Mouse (Mus musculus) urinary bladder, postnatal 10 days (tissue): Measurements from ENCODE around the gene Gm11985.
"Not testable (repeated sequence)": the region's sequence is repeated elsewhere in the genome, so short reads cannot be mapped to it uniquely, and the experiment has no call there.

ENCODE experiments used
- DNase-seq: peaks from one replicate; pipeline ENCODE4 v3.0.0; 2022; ENCODE audit warnings: low spot score

Gene Gm11985

GRCm38 (mm10) chr11:7188469-7188868, at the start of gene Gm11985:
TSS of gene Gm11985 (minus strand) at chr11:7188569.
- DNase-seq, result no peak

- DNase-seq, result no peak
Measured at GRCm38 (mm10) chr11:7237712-7238111, 49.3 kb upstream of the Gm11985 start.

- DNase-seq, result no peak
Measured at GRCm38 (mm10) chr11:7236751-7237150, 48.4 kb upstream of the Gm11985 start.

GRCm38 (mm10) chr11:7234981-7235609, 46.7 kb upstream of the Gm11985 start:
- no peak for DNase-seq

GRCm38 (mm10) chr11:7234436-7234835, 46.1 kb upstream of the Gm11985 start:
- DNase-seq, result no peak

DNA sequence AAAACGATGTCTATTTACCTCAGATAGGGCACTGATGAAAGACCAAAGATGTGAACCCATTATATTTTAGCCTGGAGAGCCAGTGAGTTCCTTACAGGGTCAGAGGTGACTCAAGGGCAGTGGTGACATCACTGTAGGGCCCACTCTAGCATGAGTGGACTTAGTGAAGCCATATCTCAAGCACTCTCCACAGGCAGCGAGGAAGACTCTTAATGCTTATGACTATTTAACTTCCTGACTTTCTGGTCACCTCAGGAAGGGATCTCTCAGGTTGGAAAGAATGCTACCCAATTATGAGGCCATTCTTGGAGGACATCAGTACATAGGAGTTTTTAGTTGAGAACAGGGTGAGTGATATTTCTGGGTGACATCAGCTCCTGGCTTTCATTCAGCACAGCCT, 45.0 kb upstream of the Gm11985 start:
- no peak for DNase-seq

DNA sequence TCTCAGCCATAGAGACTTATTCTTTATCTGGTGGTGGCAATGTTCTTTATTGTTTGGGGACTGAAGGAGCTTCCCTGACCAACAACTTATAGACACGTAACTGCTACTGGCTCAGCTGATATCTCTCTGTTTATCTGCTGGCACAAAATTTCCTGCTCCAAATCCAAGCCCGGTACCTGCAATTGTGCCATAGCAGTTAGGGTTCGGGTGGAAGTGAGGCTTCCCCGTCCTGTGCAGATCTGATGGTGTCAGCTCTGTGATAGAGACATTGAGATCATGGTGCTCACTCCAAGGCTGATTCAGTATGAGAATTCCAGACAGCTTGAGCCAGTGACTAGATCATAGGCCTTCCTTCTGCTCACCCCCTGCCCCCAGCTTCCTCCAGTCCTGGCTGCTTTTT, 43.6 kb upstream of the Gm11985 start:
- DNase-seq, result no peak

DNA sequence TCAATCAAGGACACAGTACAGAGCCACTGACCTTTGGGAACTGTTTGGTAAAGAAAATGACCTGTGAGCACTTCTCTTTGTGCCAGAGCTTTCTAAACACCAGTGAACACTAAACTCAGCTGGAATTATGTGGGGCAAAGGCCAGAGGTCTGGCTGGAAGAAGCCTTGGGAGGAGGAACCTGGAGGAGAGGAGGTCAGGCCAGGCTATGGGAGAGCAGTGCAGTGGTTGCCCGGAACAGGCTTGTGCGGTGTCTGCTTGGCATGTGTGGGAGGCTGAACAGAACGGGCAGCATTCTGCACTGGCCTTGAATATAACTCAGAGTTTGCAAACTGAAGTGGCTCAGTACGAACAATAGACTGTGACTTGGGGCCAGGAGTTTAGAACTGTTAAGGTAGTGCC, 41.6 kb upstream of the Gm11985 start:
- DNase-seq, result no peak

- no peak for DNase-seq
Measured at GRCm38 (mm10) chr11:7228107-7228506, 39.7 kb upstream of the Gm11985 start.

DNA sequence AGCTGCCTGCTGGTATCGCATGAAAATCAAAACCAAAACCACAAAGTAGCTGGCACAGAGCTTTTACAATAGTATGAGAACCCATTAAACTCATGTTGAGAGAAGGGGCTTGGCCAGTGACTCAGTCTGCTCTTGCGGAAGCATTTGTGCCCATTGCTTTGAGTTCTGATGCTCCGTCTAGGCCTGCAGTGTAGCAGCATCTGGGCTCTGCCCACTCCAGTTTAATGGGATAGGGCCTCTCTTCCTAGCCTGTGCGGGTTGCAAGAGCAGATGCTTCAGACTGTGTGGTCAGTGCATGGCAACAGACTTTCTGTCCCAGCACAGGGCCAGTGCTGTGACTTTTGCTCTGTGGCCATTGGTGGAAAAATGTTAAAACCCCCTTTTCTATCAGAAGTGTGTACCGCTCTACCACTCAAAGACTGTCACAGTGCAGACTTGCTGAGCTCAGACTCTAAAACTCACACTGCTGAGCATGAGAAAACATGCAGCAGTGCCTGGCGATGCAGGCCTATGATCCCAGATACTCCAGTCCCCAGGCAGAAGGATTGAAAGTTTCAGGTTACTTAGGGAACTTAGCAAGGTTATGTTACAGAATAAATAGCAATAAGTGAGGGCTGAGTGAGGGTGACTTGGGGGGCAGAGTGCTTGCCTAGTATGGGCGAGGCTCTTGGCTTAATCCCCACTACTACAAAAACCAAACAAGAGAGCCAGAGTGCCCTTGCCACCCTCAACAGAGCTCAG, 38.6 kb upstream of the Gm11985 start:
- no peak for DNase-seq

GRCm38 (mm10) chr11:7226200-7226599, 37.8 kb upstream of the Gm11985 start:
- no peak for DNase-seq

- DNase-seq, result not testable (repeated sequence)
Measured at GRCm38 (mm10) chr11:7221826-7222225, 33.5 kb upstream of the Gm11985 start.

GRCm38 (mm10) chr11:7215703-7216102, 27.3 kb upstream of the Gm11985 start:
- DNase-seq, result no peak

- DNase-seq, result no peak
Measured at GRCm38 (mm10) chr11:7214761-7215160, 26.4 kb upstream of the Gm11985 start.

DNA sequence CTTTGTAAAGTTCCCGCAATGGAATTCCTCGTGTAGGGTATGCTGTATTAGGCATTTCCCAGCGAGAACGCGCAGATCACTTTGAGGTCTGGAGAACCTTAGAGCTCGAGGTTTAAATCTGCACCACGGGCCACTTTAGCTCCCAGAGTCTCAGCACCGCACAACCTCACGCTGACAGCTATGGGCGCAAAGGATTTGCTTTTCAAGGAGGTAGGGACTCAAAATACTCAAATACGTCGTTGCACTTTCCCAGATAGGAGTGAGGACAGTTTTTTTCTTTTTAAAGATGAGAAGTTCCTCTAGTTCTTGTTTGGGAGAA, 25.9 kb upstream of the Gm11985 start:
- DNase-seq, result no peak

- DNase-seq, result no peak
Measured at GRCm38 (mm10) chr11:7213501-7214341, 25.4 kb upstream of the Gm11985 start, which contains the start of gene Igfbp3. TSS of gene Igfbp3 (minus strand) at chr11:7213923.

GRCm38 (mm10) chr11:7213161-7213500, 24.8 kb upstream of the Gm11985 start:
- DNase-seq, result no peak

- DNase-seq, result no peak
Measured at GRCm38 (mm10) chr11:7212126-7212798, 23.9 kb upstream of the Gm11985 start.

DNA sequence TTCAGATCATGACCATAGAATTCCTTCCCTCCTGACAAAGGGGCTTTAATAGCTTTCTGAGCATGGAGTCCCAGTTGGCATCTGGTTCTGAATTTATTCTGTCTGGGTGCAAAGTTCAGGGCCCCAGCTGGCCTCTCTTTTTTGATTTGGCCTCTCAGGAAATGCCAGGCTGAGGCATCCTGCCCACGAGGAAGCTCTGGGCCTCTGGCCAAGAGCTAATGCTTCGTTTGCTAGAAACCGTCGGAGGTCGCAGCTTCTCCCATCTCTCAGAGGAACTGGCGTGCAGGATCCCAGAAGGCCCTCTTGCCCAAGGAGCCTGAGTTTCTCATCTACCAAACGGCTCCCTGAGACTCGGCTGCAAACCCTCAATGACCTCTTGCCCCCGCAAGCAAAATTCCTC, 22.8 kb upstream of the Gm11985 start:
- no peak for DNase-seq

DNA sequence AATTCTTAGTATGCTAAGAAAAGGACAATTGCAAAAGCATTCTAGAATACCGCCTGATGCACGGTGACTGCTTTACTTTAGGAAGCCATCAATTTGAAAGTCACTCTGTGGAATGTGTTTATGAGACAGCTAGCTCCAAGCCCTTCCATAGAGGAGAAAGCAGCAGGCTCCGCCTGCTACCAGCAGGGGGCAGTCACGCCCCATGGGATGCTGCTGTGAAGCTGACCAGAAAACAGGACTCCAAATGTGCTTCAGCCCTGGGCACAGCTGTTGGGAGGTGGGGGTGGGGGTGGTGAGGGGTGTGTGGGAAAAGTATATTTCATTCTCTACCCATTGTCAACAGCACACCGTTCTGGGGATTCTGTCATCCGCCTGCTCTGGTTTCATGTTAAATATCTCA, 22.0 kb upstream of the Gm11985 start:
- no peak for DNase-seq

DNA sequence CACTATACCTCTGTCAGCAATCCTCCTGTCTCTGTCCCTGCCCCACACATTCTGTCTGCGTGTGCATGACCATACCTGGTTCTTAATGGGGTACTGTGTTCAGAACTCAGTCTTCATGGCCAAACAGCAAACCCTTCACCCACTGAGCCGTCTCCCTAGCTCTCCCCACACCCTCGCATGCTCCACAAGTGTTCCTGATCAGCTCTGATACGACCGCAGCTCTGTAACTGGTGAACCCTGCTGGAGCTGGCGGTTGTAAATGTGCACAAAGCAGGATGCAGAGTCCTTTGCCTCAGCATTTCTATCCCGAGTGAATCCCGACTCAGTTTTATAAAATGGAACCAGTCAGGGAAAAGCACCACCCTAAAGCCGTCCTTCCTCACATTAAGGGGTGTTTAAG, 15.5 kb upstream of the Gm11985 start:
- no peak for DNase-seq

DNA sequence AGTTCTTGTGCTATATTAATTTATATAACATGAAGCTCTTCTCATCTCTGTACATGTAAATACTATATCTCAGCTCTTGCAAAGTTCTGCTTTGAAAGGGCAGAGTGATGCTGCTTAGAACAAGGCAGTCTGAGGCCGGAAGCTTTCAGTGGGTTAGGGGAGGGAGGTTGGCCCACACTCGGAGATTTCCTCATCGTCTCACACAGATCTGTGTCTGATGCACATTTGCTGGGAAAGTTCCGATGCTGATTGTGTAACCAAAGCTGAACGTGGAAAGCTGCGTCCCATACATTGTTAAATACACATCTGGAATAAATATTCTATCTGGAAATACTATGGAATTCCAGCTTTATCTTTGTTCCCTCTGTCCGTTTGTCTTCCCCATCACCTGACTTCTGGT, 13.8 kb upstream of the Gm11985 start:
- no peak for DNase-seq

GRCm38 (mm10) chr11:7200393-7200783, 12.0 kb upstream of the Gm11985 start:
- no peak for DNase-seq
